ENCODE assay signal across 8 mouse cellular contexts in the genomic region with DNA sequence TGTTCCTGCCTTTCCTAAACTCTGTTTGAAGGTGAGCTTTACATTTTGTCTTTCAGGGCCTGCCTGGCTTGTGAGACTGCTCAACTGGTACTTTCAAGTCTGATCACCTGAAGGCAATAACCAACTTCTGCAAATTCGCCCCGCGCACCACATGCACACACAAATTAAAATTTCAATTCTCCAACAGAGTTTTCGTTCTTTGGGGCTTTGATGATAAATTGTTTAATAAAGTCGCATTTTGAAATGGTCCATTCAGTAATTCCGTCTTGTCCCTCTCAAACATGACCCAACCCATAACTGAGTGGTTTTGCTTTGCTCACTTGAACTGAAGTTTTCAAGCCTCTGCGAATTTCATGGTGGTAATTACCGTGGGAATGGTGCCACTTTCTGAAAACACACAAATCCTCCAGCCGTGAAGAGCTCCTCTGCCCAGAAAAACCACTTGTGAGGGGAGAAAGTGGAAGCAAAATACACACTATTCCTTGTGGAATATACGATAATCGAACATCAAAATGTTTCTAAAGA. TPM values are rescaled to one million over a fixed set of nuclear protein-coding genes. Genes with fewer than 3 reads are reported as not detected.
A peak's percentile ranks its signal among the peaks of the same experiment; 100 is the strongest.
DNase-seq lines count a peak whose midpoint lies in the region; ATAC-seq lines count a peak whose summit lies in the region.

No protein-coding gene starts in this region.

- no peak for ATAC-seq in heart, embryonic 12.5 days (ENCODE audit: insufficient number of reproducible peaks, low FRiP score)
- ATAC-seq in megakaryocyte, adult 5-6 weeks (ENCODE audit: poor library complexity, severe bottlenecking), result peak; percentile 6; the same call in 1 of the 2 replicates

- no peaks in the 10 kb centered on the region for H3K9me3 ChIP-seq in heart, embryonic 12.5 days (replicated peaks)
- H3K9me3 ChIP-seq in hindbrain, embryonic 10.5 days, result no peaks in the 10 kb centered on the region

- DNase-seq in heart, postnatal 36 days, result no peak
- DNase-seq in MEL-GATA-1-ER (ENCODE audit: extremely low read depth, low read depth) (peak; percentile 33), adipocyte (ENCODE audit: low spot score) (no peak)
- DNase-seq in hindbrain, embryonic 10.5 days (ENCODE audit: low spot score), result no peak
- no peak for DNase-seq in adrenal gland, adult (ENCODE audit: inconsistent age in 2 of 2, low spot score in 1 of 2)
- no peak for DNase-seq in adrenal gland, postnatal 14 days

- H3K27ac ChIP-seq in heart, embryonic 12.5 days (ENCODE audit: poor library complexity, severe bottlenecking), result peak overlapping the region; percentile 72
- H3K27ac ChIP-seq in hindbrain, embryonic 10.5 days, result peak overlapping the region; percentile 99

- H3K9ac ChIP-seq in heart, embryonic 12.5 days, result peak overlapping the region; percentile 97

- peaks cover 20% of the 10 kb centered on the region for H3K4me1 ChIP-seq in heart, embryonic 12.5 days (replicated peaks)
- peaks cover 29% of the 10 kb centered on the region for H3K4me1 ChIP-seq in hindbrain, embryonic 10.5 days (replicated peaks)

- peaks cover 4% of the 10 kb centered on the region for H3K36me3 ChIP-seq in heart, embryonic 12.5 days
- H3K36me3 ChIP-seq in hindbrain, embryonic 10.5 days, result peaks cover 14% of the 10 kb centered on the region

- WGBS in heart, embryonic 12.5 days, result 49% methylated on average over 11 of the region's 11 CpGs
- 33% methylated on average over 11 of the region's 11 CpGs for WGBS in hindbrain, embryonic 10.5 days

- H3K4me3 ChIP-seq in heart, embryonic 12.5 days, result peak overlapping the region; percentile 66
- H3K4me3 ChIP-seq in hindbrain, embryonic 10.5 days, result peak overlapping the region; percentile 98

- peak overlapping the region; percentile 82 for H3K4me2 ChIP-seq in heart, embryonic 12.5 days

- no peaks in the 10 kb centered on the region for H3K27me3 ChIP-seq in heart, embryonic 12.5 days (replicated peaks)
- H3K27me3 ChIP-seq in hindbrain, embryonic 10.5 days (ENCODE audit: insufficient read depth, poor library complexity, severe bottlenecking), result no peaks in the 10 kb centered on the region

- intact Hi-C loops in heart, postnatal 36 days (cut with DNase I), result loop anchor here (2.0 to 10.0 kb wide), 4 partner anchors 158 to 364 kb away; a partner anchor contains a TSS

RNA-seq across cellular contexts. Expression of a gene that starts 0.7 kb away (rescaled TPM):
- 90.9 and 95.6 TPM in 2 replicates for polyA plus RNA-seq in heart, embryonic 12.5 days (2016; fragmentation: Nextera tagmentation; extraction: Ambion mirVana)
- total RNA-seq in heart, postnatal 36 days (2021), result 1 to 10 TPM; 1.9 to 5.6 TPM
- polyA plus RNA-seq in hindbrain, embryonic 10.5 days (2016; fragmentation: Nextera tagmentation; extraction: Ambion mirVana), result 238 and 321 TPM in 2 replicates
- 12.4 and 16.8 TPM in 2 replicates for total RNA-seq in megakaryocyte, adult 5-6 weeks (2015)
- 31.7 and 33.8 TPM in 2 replicates for total RNA-seq in megakaryocyte, adult 5-6 weeks (2017)
- total RNA-seq in adrenal gland, postnatal 14 days (2021), result 25.6 and 34.7 TPM in 2 replicates

RNA-seq across cellular contexts. Expression of a gene that starts 50.9 kb away (rescaled TPM):
- polyA plus RNA-seq in heart, embryonic 12.5 days (2016; fragmentation: Nextera tagmentation; extraction: Ambion mirVana), result 18.0 and 18.3 TPM in 2 replicates
- 1 to 10 TPM; 4.6 to 5.3 TPM for total RNA-seq in heart, postnatal 36 days (2021)
- 15.9 and 18.5 TPM in 2 replicates for polyA plus RNA-seq in hindbrain, embryonic 10.5 days (2016; fragmentation: Nextera tagmentation; extraction: Ambion mirVana)
- total RNA-seq in megakaryocyte, adult 5-6 weeks (2015), result 2.1 and 2.6 TPM in 2 replicates
- 3.2 and 11.3 TPM in 2 replicates for total RNA-seq in megakaryocyte, adult 5-6 weeks (2017)
- 9.6 and 13.6 TPM in 2 replicates for total RNA-seq in adrenal gland, postnatal 14 days (2021)
